Mouse (Mus musculus): ENCODE data around the gene Entpd1. TPM values are rescaled to one million over a fixed set of nuclear protein-coding genes. Genes with fewer than 3 reads are reported as not detected.

Entpd1 gene
- polyA plus RNA-seq, 1 experiment from 2014 or later = 11.6 TPM

GRCm38 (mm10) chr19:40586908-40587307 lies 25.3 kb upstream of the Entpd1 start:
- Histone ChIP-seq H3K4me3 (ENCODE audit: control insufficient read depth in 1 of 2, insufficient read depth in 1 of 2, low read depth in 1 of 2, low read length in 2 of 2) (peak overlapping the region; percentile 72 to 97; a peak in 3 of 4 replicates), H3K27ac (replicated peaks in 1 of 2; ENCODE audit: control insufficient read depth in 1 of 2, insufficient read depth in 1 of 2, low read depth in 2 of 2, low read length in 2 of 2) (no peak overlapping the region), H3K9ac (ENCODE audit: low read length) (no peak overlapping the region), H3K36me3 (ENCODE audit: control insufficient read depth, insufficient read depth, low read length) (peaks cover 36% of the 10 kb centered on the region), H3K27me3 (ENCODE audit: control insufficient read depth, insufficient read depth, low read length) (no peaks in the 10 kb centered on the region), H3K9me3 (ENCODE audit: control insufficient read depth, low read length) (no peaks in the 10 kb centered on the region), H3K4me2 (ENCODE audit: low read length) (peak overlapping the region; percentile 70), H3K4me1 (ENCODE audit: control insufficient read depth in 2 of 2, insufficient read depth in 2 of 2, low read length in 2 of 2) (peaks cover 12 to 17% of the 10 kb centered on the region in 2 experiments)
- ATAC-seq (ENCODE audit: insufficient number of reproducible peaks, insufficient read depth, low FRiP score, low read depth) = no peak
- WGBS = 52% methylated on average over 7 of the region's 7 CpGs

- WGBS = 7% methylated on average over 30 of the region's 30 CpGs
- peak overlapping the region; percentile 79 for H3K9ac ChIP-seq (ENCODE audit: low read length)
- H3K27me3 ChIP-seq (ENCODE audit: control insufficient read depth, insufficient read depth, low read length) = no peaks in the 10 kb centered on the region
- H3K4me3 ChIP-seq (ENCODE audit: control insufficient read depth in 1 of 2, insufficient read depth in 1 of 2, low read depth in 1 of 2, low read length in 2 of 2) = peak overlapping the region; percentile 72 to 97
- peaks cover 6 to 10% of the 10 kb centered on the region in 2 experiments for H3K4me1 ChIP-seq (ENCODE audit: control insufficient read depth in 2 of 2, insufficient read depth in 2 of 2, low read length in 2 of 2)
- ATAC-seq (ENCODE audit: insufficient number of reproducible peaks, insufficient read depth, low FRiP score, low read depth) = peak; percentile 16
- H3K27ac ChIP-seq (replicated peaks in 1 of 2; ENCODE audit: control insufficient read depth in 1 of 2, insufficient read depth in 1 of 2, low read depth in 2 of 2, low read length in 2 of 2) = 0 out of 4 replicates have a peak overlapping the region, but pooled peaks of 1 of the 2 experiments have one; percentile 15
- peak overlapping the region; percentile 70 for H3K4me2 ChIP-seq (ENCODE audit: low read length)
- no peaks in the 10 kb centered on the region for H3K9me3 ChIP-seq (ENCODE audit: control insufficient read depth, low read length)
- peaks cover 29% of the 10 kb centered on the region for H3K36me3 ChIP-seq (ENCODE audit: control insufficient read depth, insufficient read depth, low read length)
Measured at GRCm38 (mm10) chr19:40587491-40588292, 24.5 kb upstream of the Entpd1 start.

GRCm38 (mm10) chr19:40588293-40588654 lies 23.9 kb upstream of the Entpd1 start, which contains the start of gene Aldh18a1:
Aldh18a1 (minus strand) TSS chr19:40588463.
- Histone ChIP-seq H3K27ac (replicated peaks in 1 of 2; ENCODE audit: control insufficient read depth in 1 of 2, insufficient read depth in 1 of 2, low read depth in 2 of 2, low read length in 2 of 2) (peak within 1 kb of the TSS; percentile 78 to 80), H3K4me1 (ENCODE audit: control insufficient read depth in 2 of 2, insufficient read depth in 2 of 2, low read length in 2 of 2) (peaks cover 6 to 10% of the 10 kb centered on the region in 2 experiments), H3K36me3 (ENCODE audit: control insufficient read depth, insufficient read depth, low read length) (peaks cover 23% of the 10 kb centered on the region), H3K4me2 (ENCODE audit: low read length) (peak within 1 kb of the TSS; percentile 70), H3K9ac (ENCODE audit: low read length) (peak within 1 kb of the TSS; percentile 79), H3K27me3 (ENCODE audit: control insufficient read depth, insufficient read depth, low read length) (no peaks in the 10 kb centered on the region), H3K4me3 (ENCODE audit: control insufficient read depth in 1 of 2, insufficient read depth in 1 of 2, low read depth in 1 of 2, low read length in 2 of 2) (peak within 1 kb of the TSS; percentile 72 to 97), H3K9me3 (ENCODE audit: control insufficient read depth, low read length) (no peaks in the 10 kb centered on the region)
- peak; percentile 96 for ATAC-seq (ENCODE audit: insufficient number of reproducible peaks, insufficient read depth, low FRiP score, low read depth)
- whole genome bisulfite sequencing = under 1% methylated on average over 34 of the region's 34 CpGs

- Histone ChIP-seq H3K27me3 (ENCODE audit: control insufficient read depth, insufficient read depth, low read length) (no peaks in the 10 kb centered on the region), H3K36me3 (ENCODE audit: control insufficient read depth, insufficient read depth, low read length) (peaks cover 16% of the 10 kb centered on the region), H3K4me2 (ENCODE audit: low read length) (peak overlapping the region; percentile 70), H3K4me3 (ENCODE audit: control insufficient read depth in 1 of 2, insufficient read depth in 1 of 2, low read depth in 1 of 2, low read length in 2 of 2) (peak overlapping the region; percentile 72 to 97), H3K27ac (replicated peaks in 1 of 2; ENCODE audit: control insufficient read depth in 1 of 2, insufficient read depth in 1 of 2, low read depth in 2 of 2, low read length in 2 of 2) (peak overlapping the region; percentile 80 to 85), H3K9ac (ENCODE audit: low read length) (peak overlapping the region; percentile 72), H3K4me1 (ENCODE audit: control insufficient read depth in 2 of 2, insufficient read depth in 2 of 2, low read length in 2 of 2) (peaks cover 6 to 10% of the 10 kb centered on the region in 2 experiments), H3K9me3 (ENCODE audit: control insufficient read depth, low read length) (no peaks in the 10 kb centered on the region)
- 0% methylated on average over 18 of the region's 18 CpGs for WGBS
- peak; percentile 51; the same call in 1 of the 2 replicates for ATAC-seq (ENCODE audit: insufficient number of reproducible peaks, insufficient read depth, low FRiP score, low read depth)
Measured at GRCm38 (mm10) chr19:40588847-40589529, 23.2 kb upstream of the Entpd1 start.

- Histone ChIP-seq H3K4me2 (ENCODE audit: low read length) (peak overlapping the region; percentile 70), H3K9ac (ENCODE audit: low read length) (peak overlapping the region; percentile 72), H3K27me3 (ENCODE audit: control insufficient read depth, insufficient read depth, low read length) (no peaks in the 10 kb centered on the region), H3K4me1 (ENCODE audit: control insufficient read depth in 2 of 2, insufficient read depth in 2 of 2, low read length in 2 of 2) (peaks cover 6 to 10% of the 10 kb centered on the region in 2 experiments), H3K4me3 (ENCODE audit: control insufficient read depth in 1 of 2, insufficient read depth in 1 of 2, low read depth in 1 of 2, low read length in 2 of 2) (peak overlapping the region; percentile 72 to 97), H3K27ac (replicated peaks in 1 of 2; ENCODE audit: control insufficient read depth in 1 of 2, insufficient read depth in 1 of 2, low read depth in 2 of 2, low read length in 2 of 2) (peak overlapping the region; percentile 80 to 85), H3K9me3 (ENCODE audit: control insufficient read depth, low read length) (no peaks in the 10 kb centered on the region), H3K36me3 (ENCODE audit: control insufficient read depth, insufficient read depth, low read length) (peaks cover 12% of the 10 kb centered on the region)
- ATAC-seq (ENCODE audit: insufficient number of reproducible peaks, insufficient read depth, low FRiP score, low read depth) = no peak
- under 1% methylated on average over 10 of the region's 10 CpGs for WGBS
Measured at GRCm38 (mm10) chr19:40589530-40589880, 22.7 kb upstream of the Entpd1 start.

GRCm38 (mm10) chr19:40595231-40595630 lies 16.9 kb upstream of the Entpd1 start:
- Histone ChIP-seq H3K9ac (ENCODE audit: low read length) (no peak overlapping the region), H3K4me2 (ENCODE audit: low read length) (no peak overlapping the region), H3K36me3 (ENCODE audit: control insufficient read depth, insufficient read depth, low read length) (peaks cover 21% of the 10 kb centered on the region), H3K9me3 (ENCODE audit: control insufficient read depth, low read length) (no peaks in the 10 kb centered on the region), H3K27me3 (ENCODE audit: control insufficient read depth, insufficient read depth, low read length) (no peaks in the 10 kb centered on the region), H3K4me3 (ENCODE audit: control insufficient read depth in 1 of 2, insufficient read depth in 1 of 2, low read depth in 1 of 2, low read length in 2 of 2) (no peak overlapping the region), H3K4me1 (ENCODE audit: control insufficient read depth in 2 of 2, insufficient read depth in 2 of 2, low read length in 2 of 2) (no peaks in the 10 kb centered on the region; a peak in 1 of 4 replicates), H3K27ac (replicated peaks in 1 of 2; ENCODE audit: control insufficient read depth in 1 of 2, insufficient read depth in 1 of 2, low read depth in 2 of 2, low read length in 2 of 2) (0 out of 4 replicates have a peak overlapping the region, but pooled peaks of 1 of the 2 experiments have one; percentile 8)
- 70% methylated on average over 3 of the region's 3 CpGs for WGBS
- no peak for ATAC-seq (ENCODE audit: insufficient number of reproducible peaks, insufficient read depth, low FRiP score, low read depth)

- no peaks in the 10 kb centered on the region for H3K9me3 ChIP-seq (ENCODE audit: control insufficient read depth, low read length)
- no peak overlapping the region for H3K9ac ChIP-seq (ENCODE audit: low read length)
- peaks cover 21% of the 10 kb centered on the region for H3K36me3 ChIP-seq (ENCODE audit: control insufficient read depth, insufficient read depth, low read length)
- H3K4me2 ChIP-seq (ENCODE audit: low read length) = no peak overlapping the region
- ATAC-seq (ENCODE audit: insufficient number of reproducible peaks, insufficient read depth, low FRiP score, low read depth) = no peak
- H3K4me1 ChIP-seq (ENCODE audit: control insufficient read depth in 2 of 2, insufficient read depth in 2 of 2, low read length in 2 of 2) = no peaks in the 10 kb centered on the region; a peak in 1 of 4 replicates
- no peaks in the 10 kb centered on the region for H3K27me3 ChIP-seq (ENCODE audit: control insufficient read depth, insufficient read depth, low read length)
- H3K4me3 ChIP-seq (ENCODE audit: control insufficient read depth in 1 of 2, insufficient read depth in 1 of 2, low read depth in 1 of 2, low read length in 2 of 2) = no peak overlapping the region
- H3K27ac ChIP-seq (replicated peaks in 1 of 2; ENCODE audit: control insufficient read depth in 1 of 2, insufficient read depth in 1 of 2, low read depth in 2 of 2, low read length in 2 of 2) = peak overlapping the region in 1 of 2 experiments; percentile 8; a peak in 1 of 4 replicates
- WGBS = 81% methylated on average over 8 of the region's 8 CpGs
Measured at GRCm38 (mm10) chr19:40595831-40596230, 16.3 kb upstream of the Entpd1 start.
